Mouse (Mus musculus) CD4-positive, CD25-positive, alpha-beta regulatory T cell, adult 2 months (primary cell): ENCODE measurements around the gene Rhox2b.
"Not testable (repeated sequence)": the region's sequence is repeated elsewhere in the genome, so short reads cannot be mapped to it uniquely, and the experiment has no call there.

Source experiments
- DNase-seq: peaks from one replicate; pipeline ENCODE4 v3.0.0-alpha.2; 2012; ENCODE audit warnings: low read depth, low spot score

Rhox2b gene

DNA sequence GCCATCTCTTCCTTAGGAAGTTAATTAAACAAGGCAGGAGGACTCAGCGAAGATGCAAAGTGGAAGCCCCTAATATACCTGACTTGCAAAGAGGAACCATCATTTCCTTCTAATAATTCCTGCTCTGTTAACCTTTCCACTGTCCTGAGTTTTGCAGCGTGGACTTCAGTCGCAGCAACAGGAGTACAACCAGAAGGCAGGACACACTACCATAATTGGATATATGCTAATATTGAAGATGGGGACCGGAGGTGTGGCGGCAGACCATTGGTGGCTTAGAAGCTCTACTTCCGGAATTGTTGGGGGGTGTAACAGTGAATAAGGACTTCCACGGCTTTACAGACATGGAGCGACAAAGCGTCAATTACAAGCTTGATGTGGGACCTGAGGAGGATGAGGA is at the start of gene Rhox2b:
Gene Rhox2b (plus strand): TSS at position 301 of the 400 bp plus-strand sequence.
- not testable (repeated sequence) for DNase-seq

DNA sequence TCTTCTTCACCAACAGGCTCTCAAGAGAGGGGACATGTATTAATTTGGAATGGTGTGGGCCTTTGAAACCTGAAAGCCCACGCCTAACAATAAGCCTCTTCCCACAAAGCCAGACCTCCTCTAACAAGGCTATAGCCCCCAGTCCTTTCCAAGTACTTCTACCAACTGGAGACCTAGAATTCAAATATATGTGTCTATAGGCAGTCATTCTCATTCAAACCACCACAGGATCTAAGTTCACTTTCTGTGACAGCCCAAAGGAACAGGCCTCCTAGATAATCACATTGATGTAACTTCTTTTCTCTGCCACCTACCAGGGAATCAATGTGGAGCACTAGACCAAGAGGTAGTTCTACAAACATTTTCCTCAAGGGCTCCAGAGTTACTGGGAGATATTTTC is 32.1 kb upstream of the Rhox2b start, which contains the start of gene Rhox3a2:
Gene Rhox3a2 (plus strand): TSS at position 301 of the 400 bp plus-strand sequence.
- not testable (repeated sequence) for DNase-seq

DNA sequence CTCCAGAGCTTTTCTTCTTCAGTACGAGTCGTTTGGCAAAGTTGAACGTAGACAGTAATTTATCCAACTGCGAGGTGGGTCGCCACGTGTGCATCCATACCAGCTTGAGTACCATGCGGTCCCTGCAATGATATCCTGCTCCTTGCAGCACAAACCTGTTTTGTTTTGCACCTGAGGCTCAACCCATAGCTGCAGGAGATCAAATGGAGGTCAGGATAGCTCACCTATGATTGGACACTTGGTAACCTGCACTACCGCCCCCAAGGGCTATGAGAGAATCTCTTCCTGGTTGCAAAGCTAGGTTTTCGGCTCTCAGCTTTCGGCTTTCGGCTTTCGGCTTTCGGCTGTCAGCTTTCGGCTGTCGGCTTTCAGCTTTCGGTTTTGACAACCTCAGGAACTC is 21.3 kb upstream of the Rhox2b start, which contains the start of gene Rhox4a2:
Gene Rhox4a2 (plus strand): TSS at position 301 of the 400 bp plus-strand sequence.
- not testable (repeated sequence) for DNase-seq

DNA sequence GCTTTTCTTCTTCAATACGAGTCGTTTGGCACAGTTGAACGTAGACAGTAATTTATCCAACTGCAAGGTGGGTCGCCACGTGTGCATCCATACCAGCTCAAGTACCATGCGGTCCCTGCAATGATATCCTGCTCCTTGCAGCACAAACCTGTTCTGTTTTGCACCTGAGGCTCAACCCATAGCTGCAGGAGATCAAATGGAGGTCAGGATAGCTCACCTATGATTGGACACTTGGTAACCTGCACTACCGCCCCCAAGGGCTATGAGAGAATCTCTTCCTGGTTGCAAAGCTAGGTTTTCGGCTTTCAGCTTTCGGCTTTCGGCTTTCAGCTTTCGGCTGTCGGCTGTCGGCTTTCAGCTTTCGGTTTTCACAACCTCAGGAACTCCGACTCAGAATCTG is 20.3 kb downstream of the Rhox2b start, which contains the start of gene Rhox4b:
Gene Rhox4b (plus strand): TSS at position 301 of the 400 bp plus-strand sequence.
- DNase-seq: not testable (repeated sequence)

DNA sequence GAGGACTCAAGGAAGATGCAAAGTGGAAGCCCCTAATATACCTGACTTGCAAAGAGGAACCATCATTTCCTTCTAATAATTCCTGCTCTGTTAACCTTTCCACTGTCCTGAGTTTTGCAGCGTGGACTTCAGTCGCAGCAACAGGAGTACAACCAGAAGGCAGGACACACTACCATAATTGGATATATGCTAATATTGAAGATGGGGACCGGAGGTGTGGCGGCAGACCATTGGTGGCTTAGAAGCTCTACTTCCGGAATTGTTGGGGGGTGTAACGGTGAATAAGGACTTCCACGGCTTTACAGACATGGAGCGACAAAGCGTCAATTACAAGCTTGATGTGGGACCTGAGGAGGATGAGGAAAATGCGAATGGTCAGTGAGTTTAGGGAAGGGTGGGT is 41.5 kb downstream of the Rhox2b start, which contains the start of gene Rhox2c:
Gene Rhox2c (plus strand): TSS at position 301 of the 400 bp plus-strand sequence.
- not testable (repeated sequence) for DNase-seq

- DNase-seq: not testable (repeated sequence)
These were observed 46.4 kb downstream of the Rhox2b start, which contains the start of gene Rhox3c for GRCm38 (mm10) chrX:37458285-37458684. Gene Rhox3c (plus strand): TSS chrX:37458585.
